Mouse (Mus musculus) olfactory bulb, adult 2 months (tissue): ENCODE measurements around the gene Cd33.

Experiments
- CTCF ChIP-seq: fragments of 200-500 bp; IDR thresholded peaks from 2 replicates; pipeline ENCODE4 v1.5.1; 2012; ENCODE audit warnings: low read depth, mild to moderate bottlenecking, low read length, moderate library complexity; ENCODE audit not compliant: insufficient read depth
- POLR2A ChIP-seq: fragments of 200-500 bp; IDR thresholded peaks from 2 replicates; pipeline ENCODE4 v1.6.1; 2012; ENCODE audit warnings: mild to moderate bottlenecking, low read depth, low read length, moderate library complexity; ENCODE audit not compliant: insufficient read depth

DNA sequence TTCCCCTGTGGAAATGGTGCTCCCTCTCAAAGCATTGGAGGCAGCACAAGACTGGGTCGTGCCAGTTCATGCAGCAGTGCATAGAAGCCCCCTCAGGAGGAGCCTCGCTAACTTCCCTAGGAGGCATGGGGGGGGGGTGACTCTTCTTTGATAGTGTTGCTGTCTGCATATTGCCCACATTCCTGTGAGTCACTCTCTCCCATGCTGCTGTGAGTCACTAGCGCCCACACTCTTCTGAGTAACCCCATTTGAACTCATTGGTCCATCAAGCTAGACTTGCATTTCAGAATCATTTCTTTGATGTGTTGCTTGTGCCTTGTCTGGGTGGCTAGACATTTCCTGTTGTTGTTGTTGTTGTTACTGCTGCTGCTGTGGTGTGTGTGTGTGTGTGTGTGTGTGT lies 63.0 kb downstream of the Cd33 start:
- TF ChIP-seq CTCF = no peak
- no peak for TF ChIP-seq POLR2A
